Mouse (Mus musculus): ENCODE measurements around the gene Bola2.

DNA sequence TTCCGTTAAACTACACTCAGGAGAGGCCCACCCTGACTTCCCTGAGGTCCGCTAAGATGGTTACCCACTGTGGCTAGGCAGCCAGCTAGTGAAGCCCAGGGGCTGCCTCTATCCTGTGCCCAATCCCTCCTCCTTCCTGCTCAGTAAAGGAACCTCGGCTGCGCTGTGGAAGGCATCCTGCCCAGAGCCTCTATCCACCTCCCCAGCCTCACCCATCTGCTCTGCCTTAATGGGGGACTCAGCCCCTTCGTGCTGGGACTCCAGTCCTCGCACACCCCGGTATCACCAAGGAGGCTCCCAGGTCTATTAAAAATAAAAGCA is 8.5 kb downstream of the Bola2 start:
- no peak for TF ChIP-seq EP300 (IDR thresholded peaks at IDR 0.05; ENCODE audit: insufficient read depth, low read depth, low read length)
- TF ChIP-seq CTCF (IDR thresholded peaks at IDR 0.05), result no peak
